ENCODE assay signal across 9 mouse cellular contexts in the genomic region with DNA sequence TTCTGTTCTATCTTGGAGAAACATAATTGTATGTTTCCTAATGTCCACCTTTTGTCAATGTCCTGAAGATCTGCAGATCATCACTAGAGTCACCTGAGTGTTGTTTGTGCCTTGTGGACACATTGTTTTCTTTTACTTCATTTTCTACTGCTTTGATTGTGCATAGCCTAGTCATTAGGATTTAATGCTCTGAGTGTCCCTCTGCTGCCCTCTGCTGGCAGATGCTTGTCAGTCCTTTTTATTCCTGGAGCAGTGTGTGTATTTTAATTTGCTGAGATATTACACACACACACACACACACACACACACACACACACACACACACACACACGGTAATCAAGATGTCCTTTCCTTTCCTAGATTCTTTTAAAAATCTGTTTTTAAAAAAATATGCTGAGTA. TPM values are rescaled to one million over a fixed set of nuclear protein-coding genes. Genes with fewer than 3 reads are reported as not detected.
DNase-seq lines count a peak whose midpoint lies in the region; ATAC-seq lines count a peak whose summit lies in the region.
"Had no signal": no experiment of that assay in that cellular context is flagged by ENCODE, and none has a peak within 500 bp of the region (broad histone marks: within the 10 kb centered on the region; RNA-seq: fewer than 3 reads in every experiment).

No protein-coding gene starts in this region.

- H3K36me3 ChIP-seq in heart, embryonic 11.5 days (ENCODE audit: control insufficient read depth, insufficient read depth, low read length), result peaks cover 20% of the 10 kb centered on the region
- H3K36me3 ChIP-seq in heart, embryonic 10.5 days, result peaks cover 68% of the 10 kb centered on the region

- no peak overlapping the region for H3K27ac ChIP-seq in heart, embryonic 11.5 days (ENCODE audit: low read depth, low read length)
- no peak overlapping the region for H3K27ac ChIP-seq in heart, embryonic 10.5 days
- H3K27ac ChIP-seq: neural tube, embryonic 12.5 days had no signal

- peak; percentile 91 for DNase-seq in heart, adult 11 months
- DNase-seq in adrenal gland, postnatal 14 days, result peak; percentile 89
- peak; percentile 65 for DNase-seq in embryo, embryonic 9.5 days (ENCODE audit: extremely low spot score)
- peak; percentile 86 for DNase-seq in heart, embryonic 10.5 days (ENCODE audit: low spot score)
- DNase-seq in layer of hippocampus, postnatal 25 days (ENCODE audit: extremely low spot score in 1 of 2, low spot score in 1 of 2), result peak; percentile 72 to 96
- DNase-seq in spleen, postnatal 14 days (ENCODE audit: low spot score in 2 of 2), result peak; percentile 51 to 74

- no peaks in the 10 kb centered on the region for H3K9me3 ChIP-seq in heart, embryonic 11.5 days (replicated peaks; ENCODE audit: control insufficient read depth, low read length)
- H3K9me3 ChIP-seq in heart, embryonic 10.5 days, result no peaks in the 10 kb centered on the region
- H3K9me3 ChIP-seq: neural tube, embryonic 12.5 days had no signal

- no peak overlapping the region for H3K9ac ChIP-seq in heart, embryonic 11.5 days (ENCODE audit: low read depth, low read length)
- H3K9ac ChIP-seq: neural tube, embryonic 12.5 days had no signal

- H3K4me3 ChIP-seq in heart, embryonic 11.5 days (ENCODE audit: low read depth, low read length), result no peak overlapping the region
- no peak overlapping the region for H3K4me3 ChIP-seq in heart, embryonic 10.5 days
- H3K4me3 ChIP-seq: neural tube, embryonic 12.5 days had no signal

- H3K4me2 ChIP-seq in heart, embryonic 11.5 days, result no peak overlapping the region
- H3K4me2 ChIP-seq: neural tube, embryonic 12.5 days had no signal

- H3K4me1 ChIP-seq in heart, embryonic 11.5 days (ENCODE audit: control insufficient read depth, insufficient read depth, low read length), result no peaks in the 10 kb centered on the region
- H3K4me1 ChIP-seq in heart, embryonic 10.5 days, result peaks cover 6% of the 10 kb centered on the region

- no peaks in the 10 kb centered on the region for H3K27me3 ChIP-seq in heart, embryonic 11.5 days (ENCODE audit: control insufficient read depth, insufficient read depth, low read length)
- H3K27me3 ChIP-seq in heart, embryonic 10.5 days (ENCODE audit: insufficient read depth, poor library complexity, severe bottlenecking), result no peaks in the 10 kb centered on the region
- H3K27me3 ChIP-seq: neural tube, embryonic 12.5 days had no signal

- no peak for ATAC-seq in heart, embryonic 11.5 days (replicated peaks; ENCODE audit: insufficient number of reproducible peaks, low FRiP score, low TSS enrichment)
- ATAC-seq in megakaryocyte progenitor cell, adult 5-6 weeks (replicated peaks; ENCODE audit: poor library complexity), result peak; percentile 97

- 38% methylated on average over 1 of the region's 1 CpGs for WGBS in heart, embryonic 11.5 days (ENCODE audit: insufficient replicate concordance)
- 43% methylated on average over 1 of the region's 1 CpGs for WGBS in heart, embryonic 10.5 days

RNA-seq across cellular contexts. Expression of gene Usp24, which starts 59.8 kb away (rescaled TPM):
- 8.2 and 10.7 TPM in 2 replicates for polyA plus RNA-seq in heart, embryonic 11.5 days (2014; fragmentation: Nextera tagmentation; extraction: Ambion mirVana)
- total RNA-seq in adrenal gland, postnatal 14 days (2021), result 39.3 and 43.9 TPM in 2 replicates
- polyA plus RNA-seq in heart, embryonic 10.5 days (2016; fragmentation: Nextera tagmentation; extraction: Ambion mirVana), result 6.7 and 8.7 TPM in 2 replicates
- 10 to 100 TPM; 35.2 to 42.8 TPM for total RNA-seq in layer of hippocampus, postnatal 25 days (2021)
- total RNA-seq in megakaryocyte progenitor cell, adult 5-6 weeks (2015), result 28.6 and 38.1 TPM in 2 replicates
- 30.9 and 41.6 TPM in 2 replicates for total RNA-seq in megakaryocyte progenitor cell, adult 5-6 weeks (2017)
